Mouse (Mus musculus) C2C12 (cell line): ENCODE measurements around the gene Satl1. TPM values are rescaled to one million over a fixed set of nuclear protein-coding genes. Genes with fewer than 3 reads are reported as not detected.
"Not testable (repeated sequence)": the region's sequence is repeated elsewhere in the genome, so short reads cannot be mapped to it uniquely, and the experiment has no call there.

ENCODE experiments used
- H3K27me3 ChIP-seq: one replicate; pipeline ENCODE4 v1.6.1; 2011; ENCODE audit not compliant: control insufficient read depth, insufficient read depth, insufficient read length
- H3K36me3 ChIP-seq: one replicate; pipeline ENCODE4 v1.6.1; 2011; ENCODE audit not compliant: control insufficient read depth, insufficient read depth
- H3K4me3 ChIP-seq: one replicate; pipeline ENCODE4 v1.5.1; 2011; ENCODE audit warnings: mild to moderate bottlenecking, control low read depth; ENCODE audit not compliant: poor library complexity, insufficient read depth, severe bottlenecking
- H3K79me2 ChIP-seq: one replicate; pipeline ENCODE4 v1.6.1; 2011; ENCODE audit not compliant: control insufficient read depth, insufficient read depth
- H3K79me3 ChIP-seq: one replicate; pipeline ENCODE4 v1.6.1; 2011; ENCODE audit warnings: low read depth, control low read depth
- H3ac ChIP-seq: one replicate; pipeline ENCODE3; 2011; ENCODE audit warnings: low read depth; ENCODE audit not compliant: control insufficient read depth, insufficient read length
- CEBPB ChIP-seq: IDR thresholded peaks from one replicate; pipeline ENCODE4 v1.6.1; 2011; ENCODE audit warnings: low read depth, mild to moderate bottlenecking, control low read depth, moderate library complexity
- CTCF ChIP-seq: IDR thresholded peaks from one replicate; pipeline ENCODE4 v1.5.1; 2011; ENCODE audit not compliant: control insufficient read depth, insufficient read depth, insufficient read length
- FOSL1 ChIP-seq: IDR thresholded peaks from one replicate; pipeline ENCODE4 v1.8.0; 2011; ENCODE audit warnings: mild to moderate bottlenecking, low read length; ENCODE audit not compliant: poor library complexity, insufficient read depth, severe bottlenecking
- MAX ChIP-seq: IDR thresholded peaks from one replicate; pipeline ENCODE4 v1.6.1; 2011; ENCODE audit warnings: mild to moderate bottlenecking, control low read depth
- MYOD1 ChIP-seq: IDR thresholded peaks from one replicate; pipeline ENCODE4 v1.6.1; 2011; ENCODE audit warnings: low read depth; ENCODE audit not compliant: control insufficient read depth, insufficient read length
- MYOG ChIP-seq: IDR thresholded peaks from one replicate; pipeline ENCODE4 v1.6.1; 2011; ENCODE audit not compliant: control insufficient read depth, insufficient read length; ENCODE audit errors: extremely low read depth
- USF1 ChIP-seq: IDR thresholded peaks from one replicate; pipeline ENCODE4 v1.6.1; 2011; ENCODE audit warnings: low read depth, mild to moderate bottlenecking, control low read depth, moderate library complexity
- long read RNA-seq, 2 experiments: library from polyadenylated mRNA; unstranded; transcript quantifications; one replicate each; pipeline ENCODE4 v2.0.0; 2019 to 2020
- polyA plus RNA-seq: library from polyadenylated mRNA; unstranded; fragments of >200 nt; fragmentation: generic; extraction: Trizol; gene quantifications from one replicate; pipeline ENCODE4 v1.2.1, GENCODE M21; 2012; ENCODE audit warnings: missing spikeins

Gene Satl1
- not detected for polyA plus RNA-seq
- long read RNA-seq, experiment 1: 0 reads
- long read RNA-seq, experiment 2: 0 reads

GRCm38 (mm10) chrX:112406679-112407078 is at the start of gene Satl1:
Gene Satl1, minus strand, starts transcription at chrX:112406779.
- no peaks in the 10 kb centered on the region for H3K79me3 ChIP-seq
- H3K27me3 ChIP-seq: no peaks in the 10 kb centered on the region
- no peaks in the 10 kb centered on the region for H3K36me3 ChIP-seq
- H3K4me3 ChIP-seq: no peak within 1 kb of the TSS
- no peaks in the 10 kb centered on the region for H3K79me2 ChIP-seq
- H3ac ChIP-seq: no peak within 1 kb of the TSS
- TF ChIP-seq MYOD1 (no peak), MAX (no peak), USF1 (no peak), FOSL1 (no peak), MYOG (no peak)

- H3K4me3 ChIP-seq: no peak overlapping the region
- no peaks in the 10 kb centered on the region for H3K79me2 ChIP-seq
- TF ChIP-seq USF1 (no peak), MYOG (no peak), CTCF (no peak), FOSL1 (no peak), MAX (no peak), CEBPB (no peak), MYOD1 (no peak)
- no peaks in the 10 kb centered on the region for H3K79me3 ChIP-seq
- no peaks in the 10 kb centered on the region for H3K27me3 ChIP-seq
- H3K36me3 ChIP-seq: no peaks in the 10 kb centered on the region
- no peak overlapping the region for H3ac ChIP-seq
Observed at GRCm38 (mm10) chrX:112438064-112438463, 31.5 kb upstream of the Satl1 start.

GRCm38 (mm10) chrX:112437580-112437979 is 31.0 kb upstream of the Satl1 start:
- no peak overlapping the region for H3ac ChIP-seq
- no peak for TF ChIP-seq CEBPB
- TF ChIP-seq CTCF: no peak
- no peak for TF ChIP-seq MYOG
- TF ChIP-seq USF1: no peak
- no peak for TF ChIP-seq MYOD1
- TF ChIP-seq FOSL1: no peak
- no peaks in the 10 kb centered on the region for H3K36me3 ChIP-seq
- no peaks in the 10 kb centered on the region for H3K27me3 ChIP-seq
- H3K79me3 ChIP-seq: no peaks in the 10 kb centered on the region
- no peak overlapping the region for H3K4me3 ChIP-seq
- no peaks in the 10 kb centered on the region for H3K79me2 ChIP-seq

- not testable (repeated sequence) for H3K4me3 ChIP-seq, H3K79me2 ChIP-seq, H3K27me3 ChIP-seq, H3K79me3 ChIP-seq, H3ac ChIP-seq, H3K36me3 ChIP-seq
Observed at GRCm38 (mm10) chrX:112422998-112423397, 16.4 kb upstream of the Satl1 start.

- TF ChIP-seq MAX: no peak
- no peak for TF ChIP-seq USF1
- no peak for TF ChIP-seq CTCF
- TF ChIP-seq FOSL1: no peak
- TF ChIP-seq CEBPB: no peak
- TF ChIP-seq MYOG: no peak
- no peak for TF ChIP-seq MYOD1
- no peak overlapping the region for H3K4me3 ChIP-seq
- H3K27me3 ChIP-seq: no peaks in the 10 kb centered on the region
- H3ac ChIP-seq: no peak overlapping the region
- H3K36me3 ChIP-seq: no peaks in the 10 kb centered on the region
- H3K79me2 ChIP-seq: no peaks in the 10 kb centered on the region
- no peaks in the 10 kb centered on the region for H3K79me3 ChIP-seq
Observed at GRCm38 (mm10) chrX:112412309-112412708, 5.7 kb upstream of the Satl1 start.

GRCm38 (mm10) chrX:112370577-112371410 is 35.8 kb downstream of the Satl1 start:
- not testable (repeated sequence) for H3K27me3 ChIP-seq, H3K79me3 ChIP-seq, H3K36me3 ChIP-seq, H3ac ChIP-seq, H3K79me2 ChIP-seq, H3K4me3 ChIP-seq
